Mouse (Mus musculus) lung, embryonic 16.5 days (tissue): ENCODE measurements around the gene Klrc2. TPM values are rescaled to one million over a fixed set of nuclear protein-coding genes. Genes with fewer than 3 reads are reported as not detected.
"Not testable (repeated sequence)": the region's sequence is repeated elsewhere in the genome, so short reads cannot be mapped to it uniquely, and the experiment has no call there.

ENCODE experiments used
- ATAC-seq: fragments of 200-750 bp; cut with Nextera tagmentation; 2 replicates; pipeline ENCODE4 v1.8.0; 2017; ENCODE audit warnings: low read depth, mild to moderate bottlenecking, moderate library complexity
- H3K27ac ChIP-seq: fragments of 300-500 bp; sonication (generic); 2 replicates; pipeline ENCODE4 v1.5.1; 2014; ENCODE audit warnings: mild to moderate bottlenecking, control low read depth, low read length
- H3K27me3 ChIP-seq: fragments of 300-500 bp; sonication (generic); 2 replicates; pipeline ENCODE4 v1.6.1; 2014; ENCODE audit warnings: low read depth, low read length, mixed read lengths; ENCODE audit not compliant: control insufficient read depth, insufficient read depth
- H3K36me3 ChIP-seq: fragments of 300-500 bp; sonication (generic); 2 replicates; pipeline ENCODE4 v1.6.1; 2014; ENCODE audit warnings: low read length; ENCODE audit not compliant: control insufficient read depth, insufficient read depth
- H3K4me1 ChIP-seq: fragments of 300-500 bp; sonication (generic); replicated peaks from 2 replicates; pipeline ENCODE4 v1.6.1; 2014; ENCODE audit warnings: low read length, mixed read lengths; ENCODE audit not compliant: control insufficient read depth, insufficient read depth
- H3K4me2 ChIP-seq: fragments of 300-500 bp; sonication (generic); 2 replicates; pipeline ENCODE4 v1.6.1; 2014; ENCODE audit warnings: low read depth, low read length, control low read depth
- H3K4me3 ChIP-seq: fragments of 300-500 bp; sonication (generic); 2 replicates; pipeline ENCODE4 v1.5.1; 2014; ENCODE audit warnings: mild to moderate bottlenecking, low read length, control low read depth
- H3K9ac ChIP-seq: fragments of 300-500 bp; sonication (generic); 2 replicates; pipeline ENCODE4 v1.6.1; 2014; ENCODE audit warnings: low read length, control low read depth
- H3K9me3 ChIP-seq: fragments of 300-500 bp; sonication (generic); 2 replicates; pipeline ENCODE4 v1.6.1; 2016; ENCODE audit warnings: low read length; ENCODE audit not compliant: control insufficient read depth
- WGBS: fragments of 180-500 bp; shearing (Covaris S2); extraction: QIAGEN DNeasy Blood & Tissue Kit; methylation state at CpG from one replicate; pipeline ENCODE4 v1.1.7; 2014; 5-methylcytosine and 5-hydroxymethylcytosine counted together
- polyA plus RNA-seq: library from polyadenylated mRNA; unstranded; fragments of >200 nt; fragmentation: Nextera tagmentation; extraction: Ambion mirVana; gene quantifications from 2 replicates; pipeline ENCODE4 v1.2.1, GENCODE M21; 2015

Gene Klrc2
- polyA plus RNA-seq: not detected in 2 replicates

GRCm38 (mm10) chr6:129660589-129660988, at the start of gene Klrc2:
TSS of gene Klrc2 (minus strand) at chr6:129660689.
- not testable (repeated sequence) for H3K4me1 ChIP-seq, H3K27ac ChIP-seq, H3K9me3 ChIP-seq, ATAC-seq, H3K36me3 ChIP-seq, H3K27me3 ChIP-seq, H3K4me3 ChIP-seq, H3K4me2 ChIP-seq, H3K9ac ChIP-seq
- 63% methylated on average over 4 of the region's 4 CpGs for WGBS

- H3K4me3 ChIP-seq, H3K9ac ChIP-seq, H3K36me3 ChIP-seq, H3K27me3 ChIP-seq, H3K4me1 ChIP-seq, H3K4me2 ChIP-seq, ATAC-seq, H3K27ac ChIP-seq, H3K9me3 ChIP-seq: not testable (repeated sequence)
- 68% methylated on average over 10 of the region's 10 CpGs for WGBS
These were observed 30.9 kb upstream of the Klrc2 start for GRCm38 (mm10) chr6:129691436-129691835.

GRCm38 (mm10) chr6:129680379-129680778, 19.9 kb upstream of the Klrc2 start:
- ATAC-seq: no peak
- Histone ChIP-seq H3K36me3 (no peaks in the 10 kb centered on the region), H3K9me3 (no peaks in the 10 kb centered on the region), H3K27ac (no peak overlapping the region), H3K4me2 (no peak overlapping the region), H3K27me3 (no peaks in the 10 kb centered on the region), H3K4me3 (no peak overlapping the region), H3K9ac (no peak overlapping the region), H3K4me1 (no peaks in the 10 kb centered on the region)
- WGBS: 41% methylated on average over 1 of the region's 1 CpGs

- ATAC-seq: no peak
- Histone ChIP-seq H3K4me1 (no peaks in the 10 kb centered on the region), H3K9me3 (no peaks in the 10 kb centered on the region), H3K27me3 (no peaks in the 10 kb centered on the region), H3K36me3 (no peaks in the 10 kb centered on the region), H3K9ac (no peak within 1 kb of the TSS), H3K4me2 (no peak within 1 kb of the TSS), H3K27ac (no peak within 1 kb of the TSS), H3K4me3 (no peak within 1 kb of the TSS)
- WGBS: 74% methylated on average over 3 of the region's 3 CpGs
These were observed 18.4 kb upstream of the Klrc2 start, which contains the start of gene Klrc1 for GRCm38 (mm10) chr6:129678873-129679272. TSS of gene Klrc1 (minus strand) at chr6:129678973.

DNA sequence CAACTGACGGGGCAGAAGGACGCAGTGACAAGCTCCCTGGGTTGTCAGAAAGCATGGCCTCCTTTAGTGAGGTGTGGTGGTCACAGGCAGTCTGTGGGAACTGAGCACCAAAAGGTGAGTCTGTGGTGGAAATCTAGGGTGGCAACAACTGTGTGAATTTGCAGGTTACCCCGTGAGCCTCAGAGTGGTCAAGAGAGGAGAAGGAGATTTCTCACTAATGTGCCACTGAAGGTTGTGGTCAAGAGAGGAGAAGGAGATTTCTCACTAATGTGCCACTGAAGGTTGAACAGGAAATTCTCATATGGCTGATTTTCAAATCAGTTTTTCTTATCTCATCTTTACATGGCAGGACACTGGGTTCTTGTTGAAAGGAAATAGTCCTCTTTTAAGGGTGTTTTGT, 812 bp upstream of the Klrc2 start:
- 40% methylated on average over 1 of the region's 3 CpGs for WGBS
- H3K36me3 ChIP-seq, H3K4me3 ChIP-seq, H3K27me3 ChIP-seq, H3K9ac ChIP-seq, H3K9me3 ChIP-seq, ATAC-seq, H3K27ac ChIP-seq, H3K4me2 ChIP-seq, H3K4me1 ChIP-seq: not testable (repeated sequence)

GRCm38 (mm10) chr6:129644054-129644453, 16.4 kb downstream of the Klrc2 start:
- ATAC-seq, H3K27ac ChIP-seq, H3K4me1 ChIP-seq, H3K9me3 ChIP-seq, H3K36me3 ChIP-seq, H3K9ac ChIP-seq, H3K4me3 ChIP-seq, H3K4me2 ChIP-seq, H3K27me3 ChIP-seq: not testable (repeated sequence)
- WGBS: no CpG with 5 or more reads among the region's 3 CpGs

- H3K4me2 ChIP-seq, H3K4me3 ChIP-seq, H3K9me3 ChIP-seq, H3K27me3 ChIP-seq, H3K36me3 ChIP-seq, H3K4me1 ChIP-seq, H3K9ac ChIP-seq, H3K27ac ChIP-seq, ATAC-seq: not testable (repeated sequence)
- whole genome bisulfite sequencing: 81% methylated on average over 3 of the region's 3 CpGs
These were observed 17.3 kb downstream of the Klrc2 start, which contains the start of gene Klrc3 for GRCm38 (mm10) chr6:129643237-129643636. TSS of gene Klrc3 (minus strand) at chr6:129643337.

DNA sequence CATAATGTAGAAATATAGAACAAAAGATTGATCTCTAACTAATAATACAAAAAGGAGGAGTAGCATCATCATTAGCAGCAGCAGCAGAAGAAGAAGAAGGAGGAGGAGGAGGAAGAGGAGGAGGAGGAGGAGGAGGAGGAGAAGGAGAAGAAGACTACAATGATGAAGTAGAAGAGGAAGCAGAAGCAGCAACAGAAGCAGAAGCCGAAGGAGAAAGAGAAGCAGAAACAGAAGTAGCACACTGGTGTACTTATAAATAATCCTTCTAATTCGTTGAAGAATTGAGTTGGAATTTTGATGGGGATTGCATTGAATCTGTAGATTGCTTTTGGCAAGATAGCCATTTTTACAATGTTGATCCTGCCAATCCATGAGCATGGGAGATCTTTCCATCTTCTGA, 29.4 kb downstream of the Klrc2 start:
- H3K4me3 ChIP-seq, H3K4me1 ChIP-seq, H3K9ac ChIP-seq, H3K27ac ChIP-seq, H3K9me3 ChIP-seq, H3K36me3 ChIP-seq, H3K4me2 ChIP-seq, ATAC-seq, H3K27me3 ChIP-seq: not testable (repeated sequence)
- WGBS: 72% methylated on average over 2 of the region's 2 CpGs

- ATAC-seq: no peak
- H3K27me3 ChIP-seq: no peaks in the 10 kb centered on the region
- no peaks in the 10 kb centered on the region for H3K36me3 ChIP-seq
- no peak within 1 kb of the TSS for H3K4me3 ChIP-seq
- H3K27ac ChIP-seq: no peak within 1 kb of the TSS
- 73% methylated on average over 4 of the region's 4 CpGs for WGBS
- no peak within 1 kb of the TSS for H3K4me2 ChIP-seq
- H3K9ac ChIP-seq: no peak within 1 kb of the TSS
- H3K9me3 ChIP-seq: no peaks in the 10 kb centered on the region
- H3K4me1 ChIP-seq: no peaks in the 10 kb centered on the region
These were observed 36.8 kb downstream of the Klrc2 start, which contains the start of gene Klrk1 for GRCm38 (mm10) chr6:129623735-129624134. TSS of gene Klrk1 (minus strand) at chr6:129623864.

GRCm38 (mm10) chr6:129608372-129608771, 52.1 kb downstream of the Klrc2 start:
- H3K27ac ChIP-seq: no peak overlapping the region
- H3K4me3 ChIP-seq: no peak overlapping the region
- H3K4me1 ChIP-seq: no peaks in the 10 kb centered on the region
- no peaks in the 10 kb centered on the region for H3K9me3 ChIP-seq
- no peaks in the 10 kb centered on the region for H3K36me3 ChIP-seq
- ATAC-seq: no peak
- no peaks in the 10 kb centered on the region for H3K27me3 ChIP-seq
- H3K9ac ChIP-seq: no peak overlapping the region
- H3K4me2 ChIP-seq: no peak overlapping the region
